Mouse (Mus musculus) ES-Bruce4 (cell line): ENCODE results near the gene Prkn. TPM values are rescaled to one million over a fixed set of nuclear protein-coding genes. Genes with fewer than 3 reads are reported as not detected.

Source experiments
- H3K27ac ChIP-seq: 2 replicates; pipeline ENCODE4 v1.5.1; 2012; ENCODE audit warnings: low read length, inconsistent platforms; ENCODE audit not compliant: insufficient read depth
- H3K27me3 ChIP-seq: 2 replicates; pipeline ENCODE4 v1.6.1; 2012; ENCODE audit warnings: mild to moderate bottlenecking, low read length, inconsistent platforms; ENCODE audit not compliant: control insufficient read depth, poor library complexity, insufficient read depth, severe bottlenecking
- H3K36me3 ChIP-seq: 2 replicates; pipeline ENCODE4 v1.6.1; 2012; ENCODE audit warnings: inconsistent platforms, mild to moderate bottlenecking, low read length, moderate library complexity; ENCODE audit not compliant: control insufficient read depth, poor library complexity, insufficient read depth, severe bottlenecking
- H3K4me1 ChIP-seq: one replicate; pipeline ENCODE4 v1.8.1; 2011; ENCODE audit warnings: low read length; ENCODE audit not compliant: control insufficient read depth, insufficient read depth
- H3K4me3 ChIP-seq: 2 replicates; pipeline ENCODE4 v1.5.1; 2011; ENCODE audit warnings: low read depth, mild to moderate bottlenecking, low read length
- H3K9ac ChIP-seq: 2 replicates; pipeline ENCODE4 v1.6.1; 2012; ENCODE audit warnings: low read depth, mild to moderate bottlenecking, inconsistent platforms; ENCODE audit not compliant: poor library complexity, severe bottlenecking
- H3K9me3 ChIP-seq: replicated peaks from 2 replicates; pipeline ENCODE4 v1.6.1; 2012; ENCODE audit warnings: mild to moderate bottlenecking, low read length, inconsistent platforms; ENCODE audit not compliant: control insufficient read depth, poor library complexity, insufficient read depth, severe bottlenecking
- CTCF ChIP-seq: IDR thresholded peaks from one replicate; pipeline ENCODE4 v1.8.1; 2011; ENCODE audit warnings: low read depth, low read length
- EP300 ChIP-seq: IDR thresholded peaks from 2 replicates; pipeline ENCODE4 v1.6.1; 2011; ENCODE audit warnings: low read depth, low read length; ENCODE audit not compliant: insufficient read depth
- POLR2A ChIP-seq: IDR thresholded peaks from one replicate; pipeline ENCODE4 v1.8.1; 2011; ENCODE audit warnings: low read length; ENCODE audit not compliant: insufficient read depth
- polyA plus RNA-seq: library from polyadenylated mRNA; stranded (reverse); fragments of >200 nt; gene quantifications from 2 replicates; pipeline ENCODE4 v1.2.4, GENCODE M21; 2011; ENCODE audit warnings: low read depth; ENCODE audit not compliant: missing spikeins, insufficient read depth, insufficient read length

Gene Prkn
- polyA plus RNA-seq, 1 experiment, result 1.5 TPM

DNA sequence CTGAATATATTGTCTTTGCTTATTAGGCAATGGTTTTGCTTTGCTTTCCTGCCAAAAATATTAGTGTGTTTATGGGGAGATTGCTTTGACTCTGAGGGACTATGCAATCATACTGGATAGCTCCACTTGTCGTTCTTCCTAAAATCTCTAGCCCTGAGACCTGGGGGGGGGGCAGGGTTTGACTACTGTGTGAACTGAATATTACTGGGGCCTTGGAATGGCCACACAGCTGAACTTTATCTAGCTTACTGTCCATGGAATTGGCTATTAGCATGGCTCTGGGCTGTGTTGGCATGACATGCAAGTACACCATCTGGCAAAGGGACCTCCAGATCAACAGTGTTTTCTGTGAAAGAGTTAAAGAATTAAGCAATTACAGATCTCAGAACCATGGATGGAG lies 395.1 kb downstream of the Prkn start:
- Histone ChIP-seq H3K4me1 (peaks cover 2% of the 10 kb centered on the region), H3K27ac (no peak overlapping the region), H3K9me3 (no peaks in the 10 kb centered on the region), H3K27me3 (no peaks in the 10 kb centered on the region), H3K4me3 (no peak overlapping the region), H3K36me3 (no peaks in the 10 kb centered on the region), H3K9ac (no peak overlapping the region)
- TF ChIP-seq POLR2A, result no peak
- TF ChIP-seq EP300, result no peak
- no peak for TF ChIP-seq CTCF

DNA sequence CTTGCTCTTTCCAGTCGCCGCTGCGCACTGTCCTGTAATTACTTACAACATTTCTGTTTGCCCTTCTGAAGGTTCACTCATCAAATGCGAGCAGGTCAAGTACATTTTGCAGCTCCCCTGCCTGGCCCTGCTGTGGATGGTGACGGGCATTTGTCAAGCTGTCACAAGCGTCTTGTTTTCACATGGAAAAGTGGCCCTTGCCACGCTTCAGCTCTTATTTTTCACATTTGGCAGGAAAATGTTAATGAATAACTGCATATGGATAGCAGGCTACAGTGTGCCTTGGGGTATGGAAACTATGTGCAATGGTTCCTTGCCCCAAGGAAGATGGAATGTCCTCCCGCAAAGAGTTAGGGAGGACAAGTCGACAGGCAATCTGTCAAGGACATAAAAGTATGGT lies 404.9 kb downstream of the Prkn start:
- no peaks in the 10 kb centered on the region for H3K36me3 ChIP-seq

DNA sequence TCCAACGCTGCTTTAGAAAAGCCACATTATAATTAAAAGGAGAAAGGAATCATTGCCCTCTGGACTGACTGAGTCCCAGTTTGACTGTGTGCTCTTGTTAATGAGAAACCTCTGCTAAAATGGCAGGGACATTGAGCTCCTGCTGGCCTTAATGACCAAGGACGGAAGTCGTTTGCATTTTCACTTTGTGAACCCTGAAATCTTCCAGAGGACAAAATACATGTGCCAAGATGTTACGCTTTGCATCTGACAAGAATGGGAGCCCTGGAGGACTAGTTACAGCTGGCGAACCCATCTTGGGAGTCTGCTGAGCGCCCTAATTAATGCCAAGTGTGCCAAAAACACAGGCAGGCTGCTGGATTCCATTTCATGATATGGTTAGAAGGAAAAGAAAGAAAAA lies 409.0 kb downstream of the Prkn start:
- H3K4me3 ChIP-seq, result no peak overlapping the region
- no peaks in the 10 kb centered on the region for H3K9me3 ChIP-seq
- H3K4me1 ChIP-seq, result no peaks in the 10 kb centered on the region
- no peak overlapping the region for H3K27ac ChIP-seq
- H3K36me3 ChIP-seq, result no peaks in the 10 kb centered on the region
- TF ChIP-seq CTCF (no peak), POLR2A (no peak), EP300 (no peak)
- H3K9ac ChIP-seq, result no peak overlapping the region
- H3K27me3 ChIP-seq, result no peaks in the 10 kb centered on the region

More for the DNA sequence above, 404.9 kb downstream of the Prkn start:
- Histone ChIP-seq H3K9ac (no peak overlapping the region), H3K27ac (no peak overlapping the region), H3K4me1 (no peaks in the 10 kb centered on the region), H3K4me3 (no peak overlapping the region), H3K27me3 (no peaks in the 10 kb centered on the region), H3K9me3 (no peaks in the 10 kb centered on the region)
- TF ChIP-seq EP300 (no peak), POLR2A (no peak), CTCF (no peak)

DNA sequence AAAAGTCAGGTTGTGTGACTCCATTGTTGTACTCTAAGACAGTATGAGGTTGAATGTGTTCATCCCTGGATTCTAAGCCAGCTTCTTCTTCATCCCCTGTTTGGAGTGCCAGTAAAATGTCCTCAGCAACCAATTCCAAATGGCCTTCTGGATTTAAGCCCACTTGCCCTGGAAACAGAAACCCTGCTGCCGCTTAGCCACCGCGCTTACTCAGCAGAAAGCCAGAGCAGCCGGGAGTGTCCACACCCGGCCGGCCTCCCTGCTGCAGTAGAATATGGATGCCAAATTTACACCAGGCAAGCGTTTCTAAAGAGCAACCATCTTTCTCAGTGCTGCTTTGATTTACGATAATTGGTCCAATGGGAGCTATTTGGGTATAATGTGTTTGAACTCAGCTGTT lies 420.5 kb downstream of the Prkn start:
- no peaks in the 10 kb centered on the region for H3K27me3 ChIP-seq
- H3K27ac ChIP-seq, result no peak overlapping the region
- no peaks in the 10 kb centered on the region for H3K4me1 ChIP-seq
- no peak overlapping the region for H3K9ac ChIP-seq
- no peak for TF ChIP-seq EP300
- no peak for TF ChIP-seq POLR2A
- no peak for TF ChIP-seq CTCF
- H3K4me3 ChIP-seq, result no peak overlapping the region
- no peaks in the 10 kb centered on the region for H3K36me3 ChIP-seq
- H3K9me3 ChIP-seq, result no peaks in the 10 kb centered on the region

DNA sequence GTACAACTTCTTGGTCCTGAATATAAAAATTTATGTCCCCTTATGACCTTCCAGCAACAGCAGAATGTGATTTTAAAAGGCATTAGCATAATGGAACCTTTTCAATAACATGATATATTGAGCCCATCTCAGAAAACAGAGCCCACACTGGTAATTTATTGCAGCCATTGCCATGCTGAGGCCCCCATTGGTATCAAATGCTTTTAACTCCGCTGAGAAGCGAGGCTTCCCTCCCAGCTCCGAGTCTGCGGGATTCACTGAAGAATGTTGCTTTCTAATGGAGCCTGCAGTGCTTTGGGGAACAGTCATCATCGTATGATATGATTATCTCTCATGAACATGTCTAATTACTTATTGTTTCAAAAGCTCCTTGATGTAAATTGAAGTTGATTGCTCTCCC lies 421.5 kb downstream of the Prkn start:
- TF ChIP-seq EP300 (no peak), CTCF (no peak), POLR2A (no peak)
- Histone ChIP-seq H3K4me3 (no peak overlapping the region), H3K4me1 (no peaks in the 10 kb centered on the region), H3K9ac (no peak overlapping the region), H3K27me3 (no peaks in the 10 kb centered on the region), H3K27ac (no peak overlapping the region), H3K36me3 (no peaks in the 10 kb centered on the region), H3K9me3 (no peaks in the 10 kb centered on the region)

DNA sequence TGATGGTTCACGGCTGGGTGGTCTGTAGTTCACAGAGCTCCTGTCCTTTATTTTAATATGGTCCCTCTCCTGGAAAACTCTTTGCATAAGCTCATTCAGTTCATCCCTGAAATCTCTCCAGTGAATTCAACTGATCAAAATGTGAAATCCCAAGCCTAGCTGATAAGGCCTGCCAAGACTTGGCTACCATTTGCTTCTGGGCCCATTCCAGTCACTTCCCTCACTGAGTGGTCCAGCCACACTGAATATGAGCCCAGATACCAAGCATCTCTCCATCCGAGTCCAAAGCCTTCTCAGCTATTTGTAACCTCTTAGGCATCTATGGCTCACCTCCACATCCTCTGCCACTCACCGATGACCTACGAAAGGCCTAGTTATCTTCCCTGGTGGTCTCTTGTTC lies 427.8 kb downstream of the Prkn start:
- no peak for TF ChIP-seq POLR2A
- no peak for TF ChIP-seq EP300
- TF ChIP-seq CTCF, result no peak

More for the DNA sequence above, 427.8 kb downstream of the Prkn start:
- H3K27me3 ChIP-seq, result no peaks in the 10 kb centered on the region
- no peak overlapping the region for H3K27ac ChIP-seq
- H3K36me3 ChIP-seq, result no peaks in the 10 kb centered on the region
- no peaks in the 10 kb centered on the region for H3K9me3 ChIP-seq
- no peak overlapping the region for H3K9ac ChIP-seq
- H3K4me3 ChIP-seq, result no peak overlapping the region
- H3K4me1 ChIP-seq, result no peaks in the 10 kb centered on the region
